Mouse (Mus musculus) liver, embryonic 14.5 days (tissue): ENCODE results near the gene 2900026A02Rik.

Experiments
- CTCF ChIP-seq: IDR thresholded peaks from 2 replicates; pipeline ENCODE4 v1.5.1; 2016; ENCODE audit warnings: antibody characterized with exemption, low read depth, control low read depth
- EP300 ChIP-seq: IDR thresholded peaks from 2 replicates; pipeline ENCODE4 v1.6.1; 2016; ENCODE audit warnings: antibody characterized with exemption, low read depth

GRCm38 (mm10) chr5:113121591-113121875, 99.5 kb downstream of the 2900026A02Rik start:
- no peak for TF ChIP-seq CTCF
- no peak for TF ChIP-seq EP300
